Mouse (Mus musculus) adrenal gland, postnatal 4 days (tissue): ENCODE measurements around the gene Adgrl2. TPM values are rescaled to one million over a fixed set of nuclear protein-coding genes. Genes with fewer than 3 reads are reported as not detected.
A peak's percentile ranks its signal among the peaks of the same experiment; 100 is the strongest.

ENCODE experiments used
- DNase-seq, 2 experiments: peaks; one replicate each; pipeline ENCODE4 v3.0.0; 2021 to 2022; ENCODE audit warnings: low spot score in 2 of 2, mixed read lengths in 2 of 2
- long read RNA-seq, 2 experiments: library from polyadenylated mRNA; stranded (forward); transcript quantifications; one replicate each; pipeline ENCODE4 v2.0.0; 2021
- total RNA-seq, 2 experiments: library from RNA; stranded (reverse); gene quantifications; 2 replicates each; pipeline ENCODE4 v1.2.3; 2021

Gene Adgrl2
- 100 to 1,000 TPM; 113 to 114 TPM for total RNA-seq
- long read RNA-seq, experiment 1, partial matches to known transcripts, result 3 of 4 reads
- long read RNA-seq, experiment 1, other reads (novel, unspliced or antisense), result 1 of 4 reads
- long read RNA-seq, experiment 2, partial matches to known transcripts, result 13 of 37 reads
- long read RNA-seq, experiment 2, other reads (novel, unspliced or antisense), result 23 of 37 reads

DNA sequence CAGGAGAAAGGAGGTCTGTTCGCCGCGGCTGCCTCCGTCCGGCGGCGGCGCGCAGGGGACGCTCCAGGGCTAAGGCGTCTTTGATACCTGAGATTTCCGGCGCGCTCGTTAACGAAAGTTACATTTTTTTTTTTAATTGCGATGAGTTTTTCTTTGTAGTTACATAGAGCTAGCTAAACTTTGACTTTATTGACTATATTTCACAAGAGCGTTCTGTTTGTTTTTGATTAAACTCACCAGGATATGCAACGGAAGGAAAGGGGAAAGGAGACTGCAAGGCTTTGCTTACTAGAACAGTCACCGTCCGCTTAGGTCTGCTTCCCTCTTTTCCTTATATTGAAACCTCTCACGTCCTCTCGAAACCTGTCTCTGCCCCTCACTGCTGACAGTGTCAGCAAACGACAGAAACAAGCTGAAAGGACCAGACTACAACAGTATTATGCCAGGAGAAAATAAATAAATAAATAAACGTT lies at the start of gene Adgrl2:
Gene Adgrl2, minus strand, starts transcription at position 25 of the 473 bp plus-strand sequence.
- DNase-seq, result no peak

- DNase-seq, result no peak
These were observed 48.4 kb upstream of the Adgrl2 start for GRCm38 (mm10) chr3:149038771-149039170.

DNA sequence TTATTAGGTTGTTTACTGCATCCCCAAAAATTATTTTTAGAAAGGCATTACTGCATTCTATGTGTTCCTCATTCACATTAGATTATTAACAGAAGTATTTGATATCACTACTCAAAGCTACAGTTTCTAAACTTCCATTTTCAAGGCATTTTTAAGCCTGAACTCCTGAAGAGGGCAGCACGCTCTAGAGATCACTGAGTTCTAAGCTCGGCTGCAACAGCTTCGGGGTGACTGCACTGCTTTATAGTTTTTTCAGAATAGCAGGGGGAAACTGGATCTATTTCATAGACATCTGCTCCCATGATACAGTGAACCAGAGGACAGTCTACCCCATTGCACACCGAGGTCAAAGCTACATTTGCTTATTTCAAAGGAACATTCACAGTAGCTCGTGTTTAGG lies 29.6 kb upstream of the Adgrl2 start:
- DNase-seq, result no peak

- DNase-seq, result no peak
These were observed 19.0 kb upstream of the Adgrl2 start for GRCm38 (mm10) chr3:149009311-149009710.

DNA sequence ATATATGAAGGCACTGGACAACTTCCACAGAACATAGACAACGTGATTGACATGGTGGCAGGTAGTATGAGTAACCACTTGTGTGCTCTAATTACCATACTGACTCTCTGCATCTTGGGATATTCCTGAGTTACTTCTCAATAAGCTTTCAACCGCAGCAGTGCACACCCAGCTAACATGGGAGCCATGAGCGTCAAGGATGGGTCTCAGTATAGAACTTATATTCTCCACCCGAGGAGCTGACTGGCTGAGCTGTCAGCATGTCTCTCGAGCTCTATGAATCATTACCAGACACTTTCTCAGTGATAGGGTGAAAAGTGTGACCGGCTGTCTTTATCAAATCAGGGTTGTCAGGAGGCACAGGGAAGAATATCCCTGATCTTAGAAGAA lies 18.3 kb upstream of the Adgrl2 start:
- no peak for DNase-seq

GRCm38 (mm10) chr3:149007860-149008633 lies 17.7 kb upstream of the Adgrl2 start:
- DNase-seq, result no peak

GRCm38 (mm10) chr3:149001364-149001763 lies 11.0 kb upstream of the Adgrl2 start:
- DNase-seq, result no peak

GRCm38 (mm10) chr3:148998661-148999060 lies 8.3 kb upstream of the Adgrl2 start:
- no peak for DNase-seq

GRCm38 (mm10) chr3:148991056-148991455 lies 701 bp upstream of the Adgrl2 start:
- no peak for DNase-seq

DNA sequence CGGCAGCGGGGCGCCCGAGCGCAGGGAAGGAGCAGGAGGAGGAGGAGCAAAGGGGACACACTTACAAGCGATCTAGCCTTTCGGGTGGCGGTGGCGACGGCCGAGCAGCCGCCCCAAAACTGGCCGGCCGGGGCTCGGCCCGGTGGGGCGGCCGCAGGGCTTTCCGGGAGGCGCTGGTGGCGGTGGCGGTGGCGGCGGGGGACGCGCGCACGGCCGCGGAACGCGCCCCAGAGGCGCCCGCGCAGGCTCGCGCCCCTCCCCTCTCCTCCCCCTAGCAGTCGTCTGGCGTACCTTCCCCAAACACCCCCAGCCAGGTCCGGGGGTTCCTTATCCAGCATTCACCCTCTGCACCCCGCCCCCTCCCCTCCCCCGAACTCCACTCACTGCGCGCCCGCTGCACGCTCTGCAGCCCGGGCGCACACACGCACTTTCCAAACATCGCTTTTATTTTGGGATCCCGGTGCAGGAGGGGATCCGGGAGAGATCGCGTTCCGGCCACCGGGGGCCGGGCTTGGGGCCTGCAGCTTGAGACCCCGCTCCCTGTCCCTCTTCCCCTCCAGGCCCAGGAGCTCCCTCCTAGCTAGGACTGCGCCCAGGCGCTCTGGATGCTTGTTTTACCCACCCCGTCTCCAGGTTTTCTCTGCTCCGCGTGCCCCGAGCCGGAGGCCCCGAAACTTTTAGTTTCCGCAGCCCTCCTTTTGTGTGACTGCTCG lies 381 bp downstream of the Adgrl2 start:
- peak; percentile 44 to 53 for DNase-seq

DNA sequence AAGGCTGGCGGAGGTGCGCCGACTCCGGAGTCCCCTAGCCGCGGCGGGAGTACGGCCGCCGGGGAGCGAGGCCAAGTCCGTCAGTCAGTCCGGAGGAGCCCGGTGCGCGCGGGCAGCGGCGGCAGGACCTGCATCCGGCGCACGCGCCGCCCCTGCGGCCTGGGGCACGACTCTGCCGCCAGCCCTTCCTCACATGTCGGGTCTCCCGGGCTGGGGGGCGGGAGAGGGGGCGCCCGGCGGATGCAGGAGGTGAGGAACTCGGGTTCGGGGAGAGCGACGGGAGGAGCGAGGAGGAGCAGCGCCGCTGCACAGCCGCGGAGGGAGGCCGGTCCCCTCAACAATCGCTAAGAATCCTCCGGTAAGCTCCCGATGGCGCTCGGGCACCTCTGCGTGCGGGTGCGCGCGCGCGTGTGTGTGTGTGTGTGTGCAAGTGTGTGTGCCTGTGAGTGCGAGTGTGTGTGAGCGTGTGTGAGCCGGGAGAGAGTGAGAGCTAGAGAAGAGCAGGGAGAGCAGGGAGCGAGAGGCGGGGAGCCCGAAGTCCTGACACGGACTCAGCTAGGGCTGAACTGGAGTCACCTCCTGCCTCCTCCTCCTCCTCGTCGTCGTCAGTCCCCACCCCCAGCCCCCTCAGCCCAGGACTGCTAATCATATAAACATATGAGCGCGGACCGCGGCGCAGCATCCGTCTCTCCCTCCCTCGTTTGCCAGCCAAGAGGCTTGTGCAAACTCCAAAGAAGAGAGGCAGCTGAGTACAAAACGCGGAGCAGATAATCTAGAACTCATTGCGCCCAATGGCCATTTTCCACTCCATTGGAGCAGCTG lies 1.1 kb downstream of the Adgrl2 start:
- peak; percentile 63 to 75 for DNase-seq

DNA sequence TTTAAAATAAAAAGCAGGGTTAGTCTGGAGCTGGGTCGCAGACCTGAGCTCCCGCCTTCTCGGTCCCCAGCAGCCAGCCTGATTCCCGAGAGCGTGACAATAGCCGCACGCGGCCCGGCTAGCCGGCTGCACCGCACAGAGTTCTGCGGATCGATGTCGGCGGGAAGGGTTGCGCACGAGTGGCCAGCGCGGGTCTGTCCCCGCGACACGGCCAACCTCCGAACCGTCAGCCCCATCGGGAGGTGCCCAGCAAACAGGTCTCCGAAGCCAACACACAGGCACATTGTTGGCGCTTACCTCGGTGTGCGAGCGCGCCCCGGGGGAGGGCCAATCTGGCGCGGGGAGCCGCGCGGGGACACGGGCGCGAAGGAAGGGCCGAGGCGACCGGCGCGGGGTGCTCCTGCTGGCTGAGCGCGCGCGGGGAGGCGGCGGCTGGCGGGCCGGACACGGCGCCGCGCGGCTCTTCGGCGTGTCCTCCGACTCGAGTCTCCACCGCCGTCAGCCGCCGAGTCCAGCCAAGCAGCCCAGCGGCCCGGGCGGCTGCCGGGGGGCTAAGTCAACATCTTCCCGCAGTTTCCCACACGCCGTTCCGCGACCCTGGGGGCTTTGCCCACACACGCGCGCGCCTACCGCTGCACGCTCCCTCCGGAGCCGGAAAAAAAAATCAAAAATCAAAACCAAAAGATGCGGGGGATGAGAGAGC lies 1.9 kb downstream of the Adgrl2 start:
- peak in 1 of 2 experiments; percentile 21 for DNase-seq

DNA sequence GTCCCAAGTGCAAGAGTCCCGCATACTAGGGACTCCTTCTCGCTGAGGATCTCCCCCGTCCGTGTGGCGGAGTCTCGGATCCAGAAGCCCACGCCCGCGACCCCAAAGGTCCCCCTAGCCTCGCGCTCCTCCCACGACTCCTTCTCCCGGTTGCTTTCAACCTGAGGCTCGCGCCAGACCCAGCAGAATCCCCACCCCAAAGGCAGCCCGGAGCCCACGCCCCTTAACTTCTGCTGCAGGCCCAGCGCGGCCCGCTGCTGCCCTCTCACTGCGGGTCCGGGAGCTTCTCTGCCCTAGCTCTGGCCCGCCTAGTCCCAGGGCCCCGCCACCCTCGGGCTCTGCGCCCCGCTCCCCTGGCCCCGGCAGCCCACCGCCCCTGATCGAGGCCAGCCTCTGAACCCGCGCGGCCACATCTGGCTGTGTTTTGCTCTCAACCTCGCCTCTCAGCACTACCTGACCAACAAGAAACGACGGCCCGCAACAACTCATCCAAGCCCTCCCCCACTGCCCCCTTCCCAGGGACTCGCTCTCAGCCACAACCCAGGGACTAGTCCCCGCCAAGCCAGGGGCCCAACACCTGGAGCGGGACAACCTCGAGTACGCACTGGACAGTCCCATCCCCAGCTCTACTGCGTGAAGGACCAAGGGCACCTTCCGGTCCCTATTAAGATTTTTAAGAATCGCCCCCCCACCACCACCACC lies 2.6 kb downstream of the Adgrl2 start:
- peak; percentile 62 to 63 for DNase-seq

DNA sequence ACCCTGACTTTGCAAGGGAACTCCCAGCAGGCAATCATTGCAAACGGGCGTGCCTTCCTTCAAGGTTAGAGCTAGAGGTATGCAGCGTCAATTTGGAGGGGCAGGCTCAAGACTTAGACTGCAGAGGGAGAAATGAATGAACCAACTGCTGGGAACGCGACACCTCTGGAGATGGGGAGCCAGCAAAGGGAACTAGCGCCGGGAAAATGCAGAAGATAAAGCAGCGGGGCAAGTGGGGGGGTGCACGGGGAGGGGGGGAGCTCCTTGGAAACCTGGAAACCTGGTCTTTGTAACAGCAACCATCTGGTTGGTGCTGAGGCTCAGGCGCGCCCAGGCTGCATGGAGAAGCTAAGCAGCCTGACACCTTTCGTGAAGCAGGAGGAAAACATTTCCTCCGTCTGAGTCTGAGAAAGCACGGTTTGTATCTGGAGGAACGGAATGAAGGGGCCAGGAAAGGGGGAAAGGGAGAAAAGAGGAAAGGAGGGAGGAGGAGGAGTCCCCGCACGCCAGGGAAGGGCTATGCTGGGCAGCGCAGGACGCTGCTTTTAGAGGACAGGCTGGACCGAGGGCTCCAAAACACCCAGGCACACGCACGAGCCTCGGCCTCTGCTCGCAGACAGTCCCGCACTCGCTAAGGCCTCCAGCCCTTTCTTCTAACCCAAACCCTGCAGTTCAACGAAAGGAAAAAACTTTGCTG lies 3.3 kb downstream of the Adgrl2 start:
- no peak for DNase-seq

- DNase-seq, result no peak
These were observed 4.0 kb downstream of the Adgrl2 start for GRCm38 (mm10) chr3:148986296-148986893.

DNA sequence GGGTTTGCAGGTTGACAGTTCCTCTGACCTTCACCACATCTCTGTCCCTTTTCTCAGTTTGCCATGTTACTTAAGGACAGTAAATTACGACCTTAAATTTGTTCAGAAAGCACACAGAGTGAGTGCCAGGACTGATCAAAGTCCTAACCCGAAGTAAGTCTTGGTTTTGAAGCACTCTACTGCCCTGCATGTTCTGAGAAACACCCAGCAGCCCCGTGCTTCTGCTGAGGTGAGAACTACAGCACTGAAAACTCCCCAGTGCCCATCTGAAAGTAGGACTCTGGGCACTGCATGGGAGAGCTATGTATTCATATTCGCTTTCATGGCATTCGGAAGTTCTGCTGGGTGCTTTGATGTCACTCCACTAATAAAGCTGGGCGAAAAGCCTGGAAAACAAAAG lies 6.0 kb downstream of the Adgrl2 start:
- DNase-seq, result no peak

GRCm38 (mm10) chr3:148982370-148982769 lies 8.0 kb downstream of the Adgrl2 start:
- DNase-seq, result no peak

DNA sequence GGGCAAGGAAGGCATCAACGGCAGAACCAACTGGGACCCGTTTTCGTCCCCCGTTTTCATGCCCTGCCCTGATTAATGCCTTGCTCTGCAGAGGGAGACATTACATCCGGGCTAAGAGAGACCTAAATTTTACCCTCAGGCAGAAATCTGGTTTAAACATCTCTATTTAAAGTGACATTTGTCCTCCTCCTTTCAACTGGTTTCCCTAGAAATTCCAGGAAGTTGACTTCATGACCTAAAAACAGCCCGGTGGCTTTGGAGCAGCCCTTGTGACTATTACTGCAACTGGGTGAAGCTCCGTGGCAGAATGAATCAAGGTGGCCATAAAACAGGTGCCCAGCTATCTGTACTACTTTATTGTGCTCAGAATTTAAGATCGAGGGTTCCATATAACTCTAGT lies 8.6 kb downstream of the Adgrl2 start:
- no peak for DNase-seq

- DNase-seq, result no peak
These were observed 11.8 kb downstream of the Adgrl2 start for GRCm38 (mm10) chr3:148978541-148978940.
